Mouse (Mus musculus): ENCODE measurements around the gene Gm30083.

Gm30083 gene

GRCm38 (mm10) chr14:33958841-33959240, 56.1 kb downstream of the Gm30083 start:
- DNase-seq: no peak

GRCm38 (mm10) chr14:33958186-33958585, 56.8 kb downstream of the Gm30083 start:
- DNase-seq: no peak

- DNase-seq: no peak
These were observed 58.9 kb downstream of the Gm30083 start for GRCm38 (mm10) chr14:33956055-33956454.

GRCm38 (mm10) chr14:33953761-33954160, 61.2 kb downstream of the Gm30083 start, which contains the start of gene Rbp3:
Rbp3 (plus strand) TSS chr14:33954003.
- no peak for DNase-seq

- no peak for DNase-seq
These were observed 62.6 kb downstream of the Gm30083 start for GRCm38 (mm10) chr14:33952233-33952981.

GRCm38 (mm10) chr14:33946125-33946524, 68.9 kb downstream of the Gm30083 start:
- no peak for DNase-seq

GRCm38 (mm10) chr14:33942222-33942621, 72.8 kb downstream of the Gm30083 start:
- no peak for DNase-seq

- DNase-seq: no peak
These were observed 74.2 kb downstream of the Gm30083 start, which contains the start of gene Gdf2 for GRCm38 (mm10) chr14:33940739-33941138. Gdf2 (plus strand) TSS chr14:33941039.

GRCm38 (mm10) chr14:33939117-33939516, 75.9 kb downstream of the Gm30083 start:
- DNase-seq: peak; percentile 82

Measured in kidney, postnatal 10 days (tissue).